Mouse (Mus musculus) CH12.LX (cell line): ENCODE results near the gene Tmem131l. TPM values are rescaled to one million over a fixed set of nuclear protein-coding genes. Genes with fewer than 3 reads are reported as not detected.

ENCODE experiments used
- DNase-seq: peaks from one replicate; pipeline ENCODE4 v3.0.0-alpha.2; 2013; ENCODE audit errors: extremely low read depth
- H3K27ac ChIP-seq: 2 replicates; pipeline ENCODE4 v1.5.1; 2012; ENCODE audit warnings: low read depth, mild to moderate bottlenecking, control low read depth, moderate library complexity; ENCODE audit not compliant: insufficient read depth
- H3K27me3 ChIP-seq: replicated peaks from 2 replicates; pipeline ENCODE3; 2012; ENCODE audit warnings: inconsistent platforms
- H3K36me3 ChIP-seq, 2 experiments: replicated peaks in 1 of 2; 2 replicates each; pipeline versions ENCODE3 to v1.6.1; 2012; ENCODE audit warnings: inconsistent platforms in 1 of 2, low read length in 1 of 2, mild to moderate bottlenecking in 1 of 2, mixed read lengths in 1 of 2, moderate library complexity in 1 of 2; ENCODE audit not compliant: control insufficient read depth in 1 of 2, insufficient read depth in 1 of 2
- H3K4me1 ChIP-seq, 2 experiments: 2 replicates each; pipeline ENCODE4 v1.6.1; 2012; ENCODE audit warnings: inconsistent platforms in 1 of 2, moderate library complexity in 1 of 2; ENCODE audit not compliant: insufficient read depth in 2 of 2, control insufficient read depth in 1 of 2
- H3K4me2 ChIP-seq: 2 replicates; pipeline ENCODE4 v1.6.1; 2012; ENCODE audit warnings: low read depth, mild to moderate bottlenecking, control low read depth; ENCODE audit not compliant: poor library complexity, insufficient read depth, severe bottlenecking
- H3K4me3 ChIP-seq, 3 experiments: fragments of 150-350 bp in 1 of 3; sonication (generic) in 1 of 3; replicated peaks in 1 of 3; 2 replicates each; pipeline versions ENCODE3 to v1.5.1; 2011 to 2012; ENCODE audit warnings: low read depth in 2 of 3, low read length in 2 of 3, mild to moderate bottlenecking in 2 of 3, moderate library complexity in 2 of 3, control low read depth in 1 of 3, improper control_type of control experiment in 1 of 3, inconsistent platforms in 1 of 3, mixed read lengths in 1 of 3; ENCODE audit not compliant: poor library complexity in 1 of 3
- H3K79me2 ChIP-seq: replicated peaks from 2 replicates; pipeline ENCODE4 v1.6.1; 2012; ENCODE audit warnings: mild to moderate bottlenecking, moderate library complexity; ENCODE audit not compliant: control insufficient read depth, poor library complexity, insufficient read depth, severe bottlenecking; ENCODE audit errors: extremely low read depth
- H3K9ac ChIP-seq: 2 replicates; pipeline ENCODE4 v1.6.1; 2012; ENCODE audit warnings: low read depth, mild to moderate bottlenecking, control low read depth, moderate library complexity; ENCODE audit not compliant: insufficient read depth
- H3K9me3 ChIP-seq: replicated peaks from 2 replicates; pipeline ENCODE3; 2012; ENCODE audit warnings: low read length, inconsistent platforms, mixed read lengths
- BHLHE40 ChIP-seq: IDR thresholded peaks from 2 replicates; pipeline ENCODE4 v1.6.1; 2011; ENCODE audit warnings: mild to moderate bottlenecking, low read depth, low read length, improper control_type of control experiment
- CHD2 ChIP-seq: IDR thresholded peaks from 2 replicates; pipeline ENCODE4 v1.6.1; 2011; ENCODE audit warnings: low read length, improper control_type of control experiment
- CTCF ChIP-seq, 2 experiments: IDR thresholded peaks in 1 of 2; conservative IDR thresholded peaks in 1 of 2; 2 replicates each; pipeline ENCODE4 v1.5.1; 2011 to 2012; ENCODE audit warnings: low read depth in 2 of 2, low read length in 2 of 2, improper control_type of control experiment in 1 of 2, inconsistent platforms in 1 of 2, mild to moderate bottlenecking in 1 of 2, moderate library complexity in 1 of 2
- ELF1 ChIP-seq: IDR thresholded peaks from 2 replicates; pipeline ENCODE4 v1.6.1; 2014; ENCODE audit warnings: low read depth, mild to moderate bottlenecking, inconsistent platforms, low read length, improper control_type of control experiment
- ETS1 ChIP-seq: conservative IDR thresholded peaks from 2 replicates; pipeline ENCODE4 v1.6.1; 2012; ENCODE audit warnings: low read depth, mild to moderate bottlenecking, inconsistent platforms, low read length, improper control_type of control experiment, moderate library complexity
- GABPA ChIP-seq: IDR thresholded peaks from 2 replicates; pipeline ENCODE4 v1.6.1; 2012; ENCODE audit warnings: low read depth, low read length, improper control_type of control experiment, inconsistent platforms; ENCODE audit not compliant: insufficient replicate concordance
- IRF4 ChIP-seq: IDR thresholded peaks from 2 replicates; pipeline ENCODE4 v1.6.1; 2014; ENCODE audit warnings: low read depth, mild to moderate bottlenecking, inconsistent platforms, low read length, improper control_type of control experiment
- JUND ChIP-seq: conservative IDR thresholded peaks from 2 replicates; pipeline ENCODE4 v1.6.1; 2011; ENCODE audit warnings: low read depth, low read length, improper control_type of control experiment
- KAT2A ChIP-seq: IDR thresholded peaks from 2 replicates; pipeline ENCODE4 v1.6.1; 2012; ENCODE audit warnings: low read length, improper control_type of control experiment, inconsistent platforms; ENCODE audit not compliant: insufficient replicate concordance
- MAX ChIP-seq: IDR thresholded peaks from 2 replicates; pipeline ENCODE4 v1.6.1; 2011; ENCODE audit warnings: low read length, improper control_type of control experiment
- MAZ ChIP-seq: IDR thresholded peaks from 2 replicates; pipeline ENCODE4 v1.6.1; 2012; ENCODE audit warnings: low read depth, mild to moderate bottlenecking, inconsistent platforms, low read length, improper control_type of control experiment, moderate library complexity
- MEF2A ChIP-seq: IDR thresholded peaks from 2 replicates; pipeline ENCODE4 v1.6.1; 2014; ENCODE audit warnings: low read depth, mild to moderate bottlenecking, inconsistent platforms, low read length, improper control_type of control experiment, borderline replicate concordance
- MYC ChIP-seq: IDR thresholded peaks from 2 replicates; pipeline ENCODE4 v1.6.1; 2011; ENCODE audit warnings: low read depth, mild to moderate bottlenecking, improper control_type of control experiment, low read length
- NELFE ChIP-seq: IDR thresholded peaks from 2 replicates; pipeline ENCODE4 v1.6.1; 2011; ENCODE audit warnings: low read depth, low read length, improper control_type of control experiment
- NRF1 ChIP-seq: IDR thresholded peaks from 2 replicates; pipeline ENCODE4 v1.6.1; 2014; ENCODE audit warnings: low read depth, mild to moderate bottlenecking, inconsistent platforms, low read length, improper control_type of control experiment, moderate library complexity
- POLR2A ChIP-seq: IDR thresholded peaks from 2 replicates; pipeline ENCODE4 v1.6.1; 2011; ENCODE audit warnings: low read depth, mild to moderate bottlenecking, improper control_type of control experiment, low read length
- POLR2AphosphoS2 ChIP-seq: IDR thresholded peaks from 2 replicates; pipeline ENCODE4 v1.6.1; 2011; ENCODE audit warnings: low read depth, low read length, improper control_type of control experiment
- RAD21 ChIP-seq: IDR thresholded peaks from 2 replicates; pipeline ENCODE4 v1.6.1; 2011; ENCODE audit warnings: low read depth, mild to moderate bottlenecking, low read length, improper control_type of control experiment, moderate library complexity
- RCOR1 ChIP-seq: conservative IDR thresholded peaks from 2 replicates; pipeline ENCODE4 v1.6.1; 2012; ENCODE audit warnings: low read depth, mild to moderate bottlenecking, inconsistent platforms, low read length, improper control_type of control experiment
- TBP ChIP-seq: conservative IDR thresholded peaks from 2 replicates; pipeline ENCODE4 v1.6.1; 2011; ENCODE audit warnings: low read depth, low read length, improper control_type of control experiment
- UBTF ChIP-seq: IDR thresholded peaks from 2 replicates; pipeline ENCODE4 v1.6.1; 2012; ENCODE audit warnings: low read depth, mild to moderate bottlenecking, inconsistent platforms, low read length, improper control_type of control experiment, moderate library complexity
- USF1 ChIP-seq: IDR thresholded peaks from 2 replicates; pipeline ENCODE4 v1.6.1; 2014; ENCODE audit warnings: low read depth, mild to moderate bottlenecking, inconsistent platforms, low read length, improper control_type of control experiment
- ZKSCAN1 ChIP-seq: IDR thresholded peaks from 2 replicates; pipeline ENCODE4 v1.6.1; 2012; ENCODE audit warnings: low read depth, inconsistent platforms, low read length, improper control_type of control experiment, borderline replicate concordance
- dilution Hi-C: fragments of 300-500 bp; cut with MboI; formaldehyde crosslinking; loops from 2 replicates; pipeline ENCODE4 v1.14.3; 2020; ENCODE audit warnings: low sequenced_read_pairs; ENCODE audit not compliant: extremely low pct_unique_long_range_greater_than_20kb, extremely low pct_ligation_motif_present
- in situ Hi-C: fragments of 300-500 bp; cut with MboI; formaldehyde crosslinking; loops from 3 replicates; pipeline ENCODE4 v1.14.3; 2019; ENCODE audit warnings: low sequenced_read_pairs, low pct_ligation_motif_present, low pct_unique_long_range_greater_than_20kb, mixed read lengths
- polyA plus RNA-seq: library from polyadenylated mRNA; unstranded; fragments of >175 nt; gene quantifications from 2 replicates; pipeline ENCODE4 v1.2.1, GENCODE M21; 2012; ENCODE audit warnings: low read depth; ENCODE audit not compliant: insufficient read length
- total RNA-seq, 2 experiments: library from RNA; depleted of rRNA; stranded (reverse); fragments of 300-350 nt in 1 of 2; fragments of >200 nt in 1 of 2; gene quantifications; 2 replicates each; pipeline ENCODE4 v1.2.3; 2012 to 2014

The Tmem131l gene
- total and polyA plus RNA-seq, 3 experiments: 32.7 to 89.7 (median 37.1) TPM

DNA sequence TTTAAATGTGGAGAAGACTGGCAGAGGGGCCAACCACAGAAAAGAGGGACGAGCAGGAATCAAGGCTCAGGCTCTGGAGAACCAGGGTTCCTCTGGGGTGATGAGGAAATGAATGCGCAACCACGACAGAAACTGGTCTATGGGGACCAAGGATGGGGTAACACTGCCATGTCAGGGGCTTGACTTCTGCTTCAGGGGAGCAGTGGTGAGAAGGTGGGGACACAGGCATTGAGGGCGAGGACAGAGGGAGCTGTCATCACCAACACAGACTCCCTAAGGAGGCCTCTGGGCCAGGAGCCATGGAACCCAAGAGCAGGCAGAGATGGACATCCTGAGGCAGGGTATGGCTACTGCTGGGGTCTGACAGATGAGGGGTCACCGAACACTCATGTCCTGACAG, 137.0 kb downstream of the Tmem131l start:
- in situ Hi-C loops (no loop called here), dilution Hi-C loops (no loop called here)
- TF ChIP-seq TBP (no peak), CTCF (conservative IDR thresholded peaks at IDR 0.05 in 1 of 2, IDR thresholded peaks at IDR 0.05 in 1 of 2; ENCODE audit: low read depth in 2 of 2, low read length in 2 of 2) (no peak), POLR2A (no peak), NELFE (no peak), KAT2A (no peak), ELF1 (no peak), IRF4 (no peak), ZKSCAN1 (no peak), NRF1 (no peak)
- H3K4me2 ChIP-seq: no peak overlapping the region
- no peak overlapping the region for H3K9ac ChIP-seq
- H3K79me2 ChIP-seq: no peaks in the 10 kb centered on the region
- no peak overlapping the region for H3K27ac ChIP-seq
- H3K27me3 ChIP-seq: no peaks in the 10 kb centered on the region
- H3K4me3 ChIP-seq: no peak overlapping the region
- H3K4me1 ChIP-seq: peaks cover 0 to 22% of the 10 kb centered on the region in 2 experiments; a peak in 2 of 4 replicates
- no peaks in the 10 kb centered on the region for H3K9me3 ChIP-seq
- peaks cover 86 to 98% of the 10 kb centered on the region in 2 experiments for H3K36me3 ChIP-seq
- DNase-seq: no peak

DNA sequence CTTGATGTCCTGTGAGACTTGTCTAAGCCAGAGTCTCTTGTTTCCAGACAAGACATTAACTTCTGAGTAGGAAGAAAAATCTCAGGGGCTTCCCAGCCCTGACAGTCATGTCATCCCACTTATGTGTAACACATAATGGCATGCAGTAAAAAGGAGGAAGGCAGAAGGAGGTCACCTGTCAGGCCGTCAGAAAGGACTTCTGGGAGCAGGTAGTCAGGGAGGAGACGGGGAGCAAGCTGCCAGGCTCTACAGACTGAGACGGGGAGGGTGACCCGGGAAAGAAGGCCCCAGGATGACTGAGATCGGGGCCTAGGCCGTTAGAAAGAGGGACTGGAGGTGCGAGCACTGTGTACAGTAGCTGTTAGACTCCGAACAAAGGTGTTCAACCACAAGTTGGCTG, 137.5 kb downstream of the Tmem131l start:
- no peak for DNase-seq
- no peak for TF ChIP-seq ZKSCAN1
- no peaks in the 10 kb centered on the region for H3K27me3 ChIP-seq
- H3K4me2 ChIP-seq: no peak overlapping the region
- H3K36me3 ChIP-seq: peaks cover 89 to 100% of the 10 kb centered on the region in 2 experiments
- H3K4me1 ChIP-seq: peaks cover 0 to 22% of the 10 kb centered on the region in 2 experiments; a peak in 2 of 4 replicates
- in situ Hi-C loops: no loop called here
- no peaks in the 10 kb centered on the region for H3K79me2 ChIP-seq
- H3K27ac ChIP-seq: no peak overlapping the region
- H3K9ac ChIP-seq: no peak overlapping the region
- dilution Hi-C loops: no loop called here
- no peaks in the 10 kb centered on the region for H3K9me3 ChIP-seq
- no peak overlapping the region for H3K4me3 ChIP-seq

DNA sequence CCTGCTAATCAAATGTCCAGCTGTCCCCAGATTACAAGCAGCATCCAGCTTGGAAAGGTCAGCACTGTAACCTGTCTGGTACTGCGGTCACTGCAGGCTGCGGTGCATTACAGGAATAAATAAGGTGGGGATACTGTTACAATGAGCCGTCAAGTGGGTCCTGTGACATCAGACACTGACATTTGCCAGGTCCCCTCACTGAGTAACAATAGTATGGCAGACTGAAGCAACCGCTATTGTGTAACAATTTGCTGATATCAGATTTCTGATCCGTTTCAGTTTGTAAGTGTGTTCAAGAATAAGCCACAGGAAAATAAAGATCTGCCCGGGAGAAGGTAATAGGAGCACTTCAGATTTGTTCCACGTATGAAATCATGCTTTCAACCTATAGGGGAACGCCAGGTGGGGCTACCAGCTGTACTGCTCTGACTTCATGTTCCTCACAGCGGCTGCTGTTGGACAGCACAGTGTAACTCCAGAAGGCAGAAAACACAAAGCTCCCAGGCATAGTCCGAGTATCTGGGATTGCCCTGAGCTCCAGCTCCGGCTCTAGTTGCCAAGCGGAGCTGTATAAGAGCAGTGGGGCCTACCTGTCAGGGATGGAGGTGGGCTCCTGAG, 139.1 kb downstream of the Tmem131l start:
- no peak overlapping the region for H3K9ac ChIP-seq
- H3K27me3 ChIP-seq: no peaks in the 10 kb centered on the region
- TF ChIP-seq TBP (no peak), BHLHE40 (no peak), NRF1 (no peak), KAT2A (no peak), RCOR1 (no peak), USF1 (no peak), CHD2 (no peak), UBTF (no peak), MEF2A (no peak), POLR2AphosphoS2 (no peak), RAD21 (no peak), ZKSCAN1 (no peak), MAZ (no peak), GABPA (no peak), MAX (no peak), ETS1 (no peak), IRF4 (no peak), MYC (no peak), JUND (no peak)
- no peaks in the 10 kb centered on the region for H3K9me3 ChIP-seq
- peaks cover 78 to 98% of the 10 kb centered on the region in 2 experiments for H3K36me3 ChIP-seq
- H3K79me2 ChIP-seq: no peaks in the 10 kb centered on the region
- H3K4me3 ChIP-seq: no peak overlapping the region
- no peak overlapping the region for H3K4me2 ChIP-seq
- no peak for DNase-seq
- in situ Hi-C loops (no loop called here), dilution Hi-C loops (no loop called here)
- H3K27ac ChIP-seq: no peak overlapping the region
- H3K4me1 ChIP-seq: peaks cover 0 to 16% of the 10 kb centered on the region in 2 experiments; a peak in 2 of 4 replicates
